Mouse (Mus musculus) splenic B cell, adult 2 months (primary cell): Measurements from ENCODE around the gene Ankrd13a.
"Not testable (repeated sequence)": the region's sequence is repeated elsewhere in the genome, so short reads cannot be mapped to it uniquely, and the experiment has no call there.

Experiments used
- DNase-seq: peaks from one replicate; pipeline ENCODE4 v3.0.0-alpha.2; 2011; ENCODE audit warnings: low read depth, low spot score
- H3K27me3 ChIP-seq: 2 replicates; pipeline ENCODE4 v1.6.1; 2012; ENCODE audit warnings: mild to moderate bottlenecking, low read length, moderate library complexity, mixed read lengths; ENCODE audit not compliant: control insufficient read depth, poor library complexity, insufficient read depth, severe bottlenecking
- H3K36me3 ChIP-seq: 2 replicates; pipeline ENCODE4 v1.6.1; 2012; ENCODE audit warnings: mild to moderate bottlenecking, low read length, moderate library complexity, mixed read lengths; ENCODE audit not compliant: control insufficient read depth, poor library complexity, insufficient read depth, severe bottlenecking

Ankrd13a gene

GRCm38 (mm10) chr5:114816599-114816998 is 42.1 kb downstream of the Ankrd13a start:
- no peaks in the 10 kb centered on the region for H3K27me3 ChIP-seq
- DNase-seq = no peak
- no peaks in the 10 kb centered on the region for H3K36me3 ChIP-seq

GRCm38 (mm10) chr5:114818124-114818523 is 43.6 kb downstream of the Ankrd13a start:
- Histone ChIP-seq H3K36me3 (no peaks in the 10 kb centered on the region), H3K27me3 (no peaks in the 10 kb centered on the region)
- no peak for DNase-seq

GRCm38 (mm10) chr5:114822796-114823688 is 48.6 kb downstream of the Ankrd13a start, which contains the start of gene 1500011B03Rik:
Gene 1500011B03Rik (minus strand): TSS chr5:114823468.
- Histone ChIP-seq H3K27me3 (no peaks in the 10 kb centered on the region), H3K36me3 (no peaks in the 10 kb centered on the region)
- peak; percentile 80 for DNase-seq

- Histone ChIP-seq H3K36me3 (no peaks in the 10 kb centered on the region), H3K27me3 (no peaks in the 10 kb centered on the region)
- DNase-seq = peak; percentile 84
These were observed 49.7 kb downstream of the Ankrd13a start for GRCm38 (mm10) chr5:114824197-114824596.

- H3K27me3 ChIP-seq = no peaks in the 10 kb centered on the region
- peak; percentile 95 for DNase-seq
- no peaks in the 10 kb centered on the region for H3K36me3 ChIP-seq
These were observed 51.7 kb downstream of the Ankrd13a start for GRCm38 (mm10) chr5:114825978-114826691.

- DNase-seq = no peak
- Histone ChIP-seq H3K27me3 (no peaks in the 10 kb centered on the region), H3K36me3 (no peaks in the 10 kb centered on the region)
These were observed 53.0 kb downstream of the Ankrd13a start for GRCm38 (mm10) chr5:114827427-114827826.

GRCm38 (mm10) chr5:114829740-114830139 is 55.3 kb downstream of the Ankrd13a start:
- DNase-seq = no peak
- Histone ChIP-seq H3K27me3 (no peaks in the 10 kb centered on the region), H3K36me3 (no peaks in the 10 kb centered on the region)

- no peak for DNase-seq
- Histone ChIP-seq H3K27me3 (no peaks in the 10 kb centered on the region), H3K36me3 (no peaks in the 10 kb centered on the region)
These were observed 62.4 kb downstream of the Ankrd13a start for GRCm38 (mm10) chr5:114836886-114837285.

- not testable (repeated sequence) for H3K36me3 ChIP-seq, H3K27me3 ChIP-seq, DNase-seq
These were observed 66.0 kb downstream of the Ankrd13a start for GRCm38 (mm10) chr5:114840481-114840880.

- not testable (repeated sequence) for H3K27me3 ChIP-seq, DNase-seq
These were observed 67.7 kb downstream of the Ankrd13a start for GRCm38 (mm10) chr5:114842155-114842554.

GRCm38 (mm10) chr5:114842674-114843073 is 68.2 kb downstream of the Ankrd13a start:
- no peak for DNase-seq
- H3K36me3 ChIP-seq = no peaks in the 10 kb centered on the region
- H3K27me3 ChIP-seq = no peaks in the 10 kb centered on the region

More at GRCm38 (mm10) chr5:114842155-114842554, 67.7 kb downstream of the Ankrd13a start:
- H3K36me3 ChIP-seq = not testable (repeated sequence)

- not testable (repeated sequence) for H3K36me3 ChIP-seq, DNase-seq, H3K27me3 ChIP-seq
These were observed 69.9 kb downstream of the Ankrd13a start for GRCm38 (mm10) chr5:114844371-114844770.

GRCm38 (mm10) chr5:114851565-114852236 is 77.2 kb downstream of the Ankrd13a start:
- DNase-seq = no peak
- H3K36me3 ChIP-seq = no peaks in the 10 kb centered on the region

GRCm38 (mm10) chr5:114853364-114853763 is 78.9 kb downstream of the Ankrd13a start, which contains the start of gene 4930519G04Rik:
Gene 4930519G04Rik (plus strand): TSS chr5:114853664.
- not testable (repeated sequence) for DNase-seq, H3K27me3 ChIP-seq, H3K36me3 ChIP-seq

More at GRCm38 (mm10) chr5:114851565-114852236, 77.2 kb downstream of the Ankrd13a start:
- H3K27me3 ChIP-seq = no peaks in the 10 kb centered on the region
